Mouse (Mus musculus) liver, embryonic 11.5 days (tissue): ENCODE data around the gene Tha1. TPM values are rescaled to one million over a fixed set of nuclear protein-coding genes. Genes with fewer than 3 reads are reported as not detected.
A peak's percentile ranks its signal among the peaks of the same experiment; 100 is the strongest.

Source experiments
- ATAC-seq: fragments of 200-750 bp; cut with Nextera tagmentation; replicated peaks from 2 replicates; pipeline ENCODE4 v1.8.0; 2017; ENCODE audit warnings: moderate number of reproducible peaks, mild to moderate bottlenecking, moderate TSS enrichment, moderate library complexity; ENCODE audit not compliant: low FRiP score
- DNase-seq: peaks from one replicate; pipeline ENCODE4 v3.0.0-alpha.2; 2017; ENCODE audit warnings: low spot score
- H3K27ac ChIP-seq: fragments of 300-500 bp; sonication (generic); 2 replicates; pipeline ENCODE4 v1.5.1; 2014; ENCODE audit warnings: mild to moderate bottlenecking, low read depth, low read length, control low read depth
- H3K27me3 ChIP-seq: fragments of 300-500 bp; sonication (generic); replicated peaks from 2 replicates; pipeline ENCODE4 v1.6.1; 2014; ENCODE audit warnings: low read length, mixed read lengths; ENCODE audit not compliant: control insufficient read depth, insufficient read depth
- H3K36me3 ChIP-seq: fragments of 300-500 bp; sonication (generic); 2 replicates; pipeline ENCODE4 v1.6.1; 2014; ENCODE audit warnings: mild to moderate bottlenecking, low read length, moderate library complexity, mixed read lengths; ENCODE audit not compliant: control insufficient read depth, insufficient read depth
- H3K4me1 ChIP-seq: fragments of 300-500 bp; sonication (generic); replicated peaks from 2 replicates; pipeline ENCODE4 v1.6.1; 2014; ENCODE audit warnings: low read length, mixed read lengths; ENCODE audit not compliant: control insufficient read depth, insufficient read depth
- H3K4me2 ChIP-seq: fragments of 300-500 bp; sonication (generic); 2 replicates; pipeline ENCODE4 v1.6.1; 2014; ENCODE audit warnings: mild to moderate bottlenecking, control low read depth, moderate library complexity
- H3K4me3 ChIP-seq: fragments of 300-500 bp; sonication (generic); 2 replicates; pipeline ENCODE4 v1.5.1; 2014; ENCODE audit warnings: low read depth, low read length, control low read depth
- H3K9ac ChIP-seq: fragments of 300-500 bp; sonication (generic); 2 replicates; pipeline ENCODE4 v1.6.1; 2014; ENCODE audit warnings: low read depth, low read length, control low read depth
- H3K9me3 ChIP-seq: fragments of 300-500 bp; sonication (generic); 2 replicates; pipeline ENCODE4 v1.6.1; 2016; ENCODE audit warnings: low read length, inconsistent platforms, mixed read lengths; ENCODE audit not compliant: control insufficient read depth
- WGBS: fragments of 180-500 bp; shearing (Covaris S2); extraction: QIAGEN DNeasy Blood & Tissue Kit; methylation state at CpG from one replicate; pipeline ENCODE4 v1.1.7; 2014; 5-methylcytosine and 5-hydroxymethylcytosine counted together
- polyA plus RNA-seq: library from polyadenylated mRNA; unstranded; fragments of >200 nt; fragmentation: Nextera tagmentation; extraction: Ambion mirVana; gene quantifications from 2 replicates; pipeline ENCODE4 v1.2.1, GENCODE M21; 2014

The Tha1 gene
- polyA plus RNA-seq, 1 experiment from 2014 or later, result 1.7 TPM

GRCm38 (mm10) chr11:117848985-117849671 lies 24.2 kb downstream of the Tha1 start, which contains the start of gene Birc5:
Gene Birc5, plus strand, starts transcription at chr11:117849251.
- Histone ChIP-seq H3K9ac (peak within 1 kb of the TSS; percentile 91), H3K36me3 (peaks cover 21% of the 10 kb centered on the region), H3K27me3 (no peaks in the 10 kb centered on the region), H3K9me3 (no peaks in the 10 kb centered on the region), H3K4me3 (peak within 1 kb of the TSS; percentile 86), H3K4me1 (peaks cover 23% of the 10 kb centered on the region), H3K4me2 (peak within 1 kb of the TSS; percentile 70), H3K27ac (peak within 1 kb of the TSS; percentile 92)
- ATAC-seq, result peak; percentile 90
- DNase-seq, result peak; percentile 97
- under 1% methylated on average over 50 of the region's 51 CpGs for WGBS

GRCm38 (mm10) chr11:117848271-117848984 lies 24.9 kb downstream of the Tha1 start:
- Histone ChIP-seq H3K4me2 (peak overlapping the region; percentile 70), H3K27me3 (no peaks in the 10 kb centered on the region), H3K4me3 (peak overlapping the region; percentile 86), H3K9me3 (no peaks in the 10 kb centered on the region), H3K4me1 (peaks cover 23% of the 10 kb centered on the region), H3K36me3 (peaks cover 17% of the 10 kb centered on the region), H3K9ac (peak overlapping the region; percentile 84), H3K27ac (peak overlapping the region; percentile 92)
- DNase-seq (no peak), ATAC-seq (peak; percentile 54)
- WGBS, result 10% methylated on average over 19 of the region's 19 CpGs

- H3K9me3 ChIP-seq, result no peaks in the 10 kb centered on the region
- H3K27me3 ChIP-seq, result no peaks in the 10 kb centered on the region
- H3K27ac ChIP-seq, result peak overlapping the region; percentile 92
- 75% methylated on average over 7 of the region's 7 CpGs for WGBS
- peak overlapping the region; percentile 70 for H3K4me2 ChIP-seq
- peaks cover 23% of the 10 kb centered on the region for H3K4me1 ChIP-seq
- peaks cover 10% of the 10 kb centered on the region for H3K36me3 ChIP-seq
- DNase-seq, result no peak
- peak overlapping the region; percentile 86; the same call in 1 of the 2 replicates for H3K4me3 ChIP-seq
- ATAC-seq, result no peak
- H3K9ac ChIP-seq, result peak overlapping the region; percentile 84; the same call in 1 of the 2 replicates
Observed at GRCm38 (mm10) chr11:117847593-117848215, 25.6 kb downstream of the Tha1 start.

GRCm38 (mm10) chr11:117846640-117847039 lies 26.6 kb downstream of the Tha1 start:
- peak overlapping the region; percentile 49; the same call in 1 of the 2 replicates for H3K27ac ChIP-seq
- H3K4me1 ChIP-seq, result peaks cover 23% of the 10 kb centered on the region
- no peaks in the 10 kb centered on the region for H3K27me3 ChIP-seq
- H3K36me3 ChIP-seq, result peaks cover 1% of the 10 kb centered on the region; the same call in 1 of the 2 replicates
- no peak overlapping the region for H3K4me2 ChIP-seq
- no peak for DNase-seq
- H3K4me3 ChIP-seq, result no peak overlapping the region
- H3K9me3 ChIP-seq, result no peaks in the 10 kb centered on the region
- no peak for ATAC-seq
- no peak overlapping the region for H3K9ac ChIP-seq
- 49% methylated on average over 5 of the region's 5 CpGs for WGBS

- H3K4me1 ChIP-seq, result peaks cover 27% of the 10 kb centered on the region
- no peak overlapping the region for H3K4me2 ChIP-seq
- no peak for ATAC-seq
- no peak overlapping the region for H3K9ac ChIP-seq
- 74% methylated on average over 2 of the region's 2 CpGs for WGBS
- H3K27ac ChIP-seq, result 0 out of 2 replicates have a peak overlapping the region, but pooled peaks have one; percentile 4
- H3K4me3 ChIP-seq, result no peak overlapping the region
- no peaks in the 10 kb centered on the region for H3K36me3 ChIP-seq
- H3K9me3 ChIP-seq, result no peaks in the 10 kb centered on the region
- no peaks in the 10 kb centered on the region for H3K27me3 ChIP-seq
- DNase-seq, result no peak
Observed at GRCm38 (mm10) chr11:117845651-117846050, 27.6 kb downstream of the Tha1 start.

GRCm38 (mm10) chr11:117844997-117845396 lies 28.3 kb downstream of the Tha1 start:
- Histone ChIP-seq H3K27me3 (no peaks in the 10 kb centered on the region), H3K36me3 (no peaks in the 10 kb centered on the region), H3K4me2 (no peak overlapping the region), H3K4me3 (no peak overlapping the region), H3K9me3 (no peaks in the 10 kb centered on the region), H3K4me1 (peaks cover 26% of the 10 kb centered on the region), H3K9ac (no peak overlapping the region), H3K27ac (0 out of 2 replicates have a peak overlapping the region, but pooled peaks have one; percentile 11)
- DNase-seq (no peak), ATAC-seq (no peak)
- WGBS, result 56% methylated on average over 2 of the region's 2 CpGs

- DNase-seq (no peak), ATAC-seq (no peak)
- Histone ChIP-seq H3K27me3 (no peaks in the 10 kb centered on the region), H3K9ac (no peak overlapping the region), H3K4me3 (no peak overlapping the region), H3K27ac (no peak overlapping the region), H3K36me3 (no peaks in the 10 kb centered on the region), H3K4me2 (no peak overlapping the region), H3K9me3 (no peaks in the 10 kb centered on the region), H3K4me1 (peaks cover 38% of the 10 kb centered on the region)
- 75% methylated on average over 2 of the region's 2 CpGs for WGBS
Observed at GRCm38 (mm10) chr11:117843434-117843833, 29.8 kb downstream of the Tha1 start.

- H3K4me3 ChIP-seq, result no peak overlapping the region
- no peak for ATAC-seq
- H3K4me1 ChIP-seq, result peaks cover 37% of the 10 kb centered on the region
- H3K27me3 ChIP-seq, result no peaks in the 10 kb centered on the region
- H3K9ac ChIP-seq, result no peak overlapping the region
- H3K27ac ChIP-seq, result no peak overlapping the region
- H3K9me3 ChIP-seq, result no peaks in the 10 kb centered on the region
- no peaks in the 10 kb centered on the region for H3K36me3 ChIP-seq
- DNase-seq, result no peak
- 56% methylated on average over 1 of the region's 1 CpGs for WGBS
- no peak overlapping the region for H3K4me2 ChIP-seq
Observed at GRCm38 (mm10) chr11:117840910-117841309, 32.4 kb downstream of the Tha1 start.
